Mouse (Mus musculus) olfactory bulb, adult 2 months (tissue): Measurements from ENCODE around the gene Atp6v1e1.

ENCODE experiments used
- CTCF ChIP-seq: fragments of 200-500 bp; IDR thresholded peaks from 2 replicates; pipeline ENCODE4 v1.5.1; 2012; ENCODE audit warnings: low read depth, mild to moderate bottlenecking, low read length, moderate library complexity; ENCODE audit not compliant: insufficient read depth
- POLR2A ChIP-seq: fragments of 200-500 bp; IDR thresholded peaks from 2 replicates; pipeline ENCODE4 v1.6.1; 2012; ENCODE audit warnings: mild to moderate bottlenecking, low read depth, low read length, moderate library complexity; ENCODE audit not compliant: insufficient read depth

- TF ChIP-seq CTCF (no peak), POLR2A (no peak)
These were observed 52.6 kb downstream of the Atp6v1e1 start for GRCm38 (mm10) chr6:120769972-120770371.
